Mouse (Mus musculus): ENCODE measurements around the gene Ctf2. TPM values are rescaled to one million over a fixed set of nuclear protein-coding genes. Genes with fewer than 3 reads are reported as not detected.

Gene Ctf2
- not detected for total RNA-seq (2023)

GRCm38 (mm10) chr7:127732066-127732465 lies at the start of gene Ctf2:
Gene Ctf2 (minus strand): TSS chr7:127732166.

DNA sequence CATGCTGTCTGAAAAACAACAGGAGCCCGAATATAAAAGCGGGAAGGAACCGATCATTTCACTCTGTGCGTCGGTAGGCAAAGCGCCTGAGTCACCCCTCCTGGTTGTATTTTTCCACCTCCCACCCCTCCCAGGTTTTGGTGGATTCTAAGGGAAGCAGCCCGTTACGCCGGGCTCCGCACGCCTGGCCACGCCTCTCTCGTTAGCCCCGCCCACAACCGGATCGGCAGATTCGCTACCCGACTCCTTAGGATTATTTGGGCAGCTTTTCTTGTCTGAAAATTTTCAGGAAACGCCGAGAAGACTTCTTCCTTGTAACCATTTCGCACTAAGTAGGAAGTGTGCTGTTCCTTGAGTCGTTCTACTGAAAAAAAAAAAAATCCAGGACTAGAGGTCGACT lies 44.5 kb upstream of the Ctf2 start, which contains the start of gene Setd1a:
Gene Setd1a, plus strand, starts transcription at position 245 of the 400 bp plus-strand sequence.

GRCm38 (mm10) chr7:127769651-127770038 lies 37.7 kb upstream of the Ctf2 start, which contains the start of gene Orai3:
Gene Orai3 (plus strand): TSS chr7:127769815.

DNA sequence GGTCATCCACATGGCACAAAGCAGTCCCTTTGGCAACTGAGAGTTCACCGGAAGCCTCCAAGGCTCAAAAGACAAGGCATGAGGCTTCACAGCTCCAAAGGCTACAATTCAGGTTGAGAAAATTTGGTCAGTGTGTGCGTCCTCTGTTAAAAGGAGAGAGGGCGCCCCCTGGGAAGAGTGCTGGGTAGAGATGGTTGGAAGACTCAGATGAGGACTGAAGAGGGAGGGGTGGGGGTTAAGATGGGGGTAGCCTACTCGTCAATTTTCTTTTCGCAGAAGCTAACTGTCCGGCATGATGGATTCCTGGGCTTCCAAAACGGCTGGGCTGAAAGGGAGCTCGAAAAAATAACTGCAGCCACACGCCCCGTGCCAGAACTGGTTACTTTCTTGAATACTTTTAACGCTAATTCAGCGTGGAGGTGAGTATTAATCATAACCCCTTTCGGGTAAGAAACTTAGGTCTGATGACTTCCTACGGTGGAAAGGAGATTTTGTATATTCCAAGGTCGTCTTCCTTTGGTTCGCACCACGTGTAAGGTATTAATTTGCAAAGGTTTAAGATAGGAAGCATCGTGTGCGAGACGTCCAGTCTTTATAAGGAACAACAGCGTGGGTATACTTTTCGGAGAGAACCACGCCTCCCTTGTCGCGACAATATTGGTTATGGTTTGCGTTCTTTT lies 12.5 kb upstream of the Ctf2 start, which contains the start of gene Fbxl19:
Gene Fbxl19, plus strand, starts transcription at position 178 of the 680 bp plus-strand sequence.

GRCm38 (mm10) chr7:127712461-127713385 lies 19.2 kb downstream of the Ctf2 start, which contains the start of gene Ctf1:
Gene Ctf1 (plus strand): TSS chr7:127712736.

GRCm38 (mm10) chr7:127708207-127709078 lies 23.5 kb downstream of the Ctf2 start, which contains the start of gene Bcl7c:
Gene Bcl7c (minus strand): TSS chr7:127708933.

Other genes with a start within 250 kb of the Ctf2 start
- gene Srcap, start 220.2 kb downstream of the Ctf2 start, total RNA-seq (2023) = 100 to 1,000 TPM; 208 to 213 TPM
- gene Gm42715, start 212.6 kb downstream of the Ctf2 start, total RNA-seq (2023) = 10 to 100 TPM; 44.1 to 48.8 TPM
- gene Tmem265, start 170.8 kb downstream of the Ctf2 start, total RNA-seq (2023) = 1 to 10 TPM in 1 of 2 experiments, not detected in 1; 6.6 TPM
- 100 to 1,000 TPM; 143 to 159 TPM for gene Phkg2, start 158.8 kb downstream of the Ctf2 start, total RNA-seq (2023)
- gene Ccdc189, start 143.6 kb downstream of the Ctf2 start, total RNA-seq (2023) = 1 to 10 TPM; 1.0 to 1.3 TPM
- 100 to 1,000 TPM; 152 to 153 TPM for gene Rnf40, start 143.4 kb downstream of the Ctf2 start, total RNA-seq (2023)
- 1 to 10 TPM; 4.0 to 5.6 TPM for gene Zfp629, start 116.4 kb downstream of the Ctf2 start, total RNA-seq (2023)
- gene Bcl7c, start 23.2 kb downstream of the Ctf2 start, total RNA-seq (2023) = 10 to 100 TPM; 57.9 to 70.7 TPM
- gene Ctf1, start 19.4 kb downstream of the Ctf2 start, total RNA-seq (2023) = not detected
- 10 to 100 TPM; 14.3 to 15.7 TPM for gene Fbxl19, start 12.4 kb upstream of the Ctf2 start, total RNA-seq (2023)
- gene Orai3, start 37.6 kb upstream of the Ctf2 start, total RNA-seq (2023) = 10 to 100 TPM; 38.3 to 40.4 TPM
- gene Setd1a, start 44.5 kb upstream of the Ctf2 start, total RNA-seq (2023) = 10 to 100 TPM; 71.9 to 94.6 TPM
- under 1 TPM in 1 of 2 experiments, not detected in 1; 0.53 TPM for gene Gm49388, start 53.4 kb upstream of the Ctf2 start, total RNA-seq (2023)
- gene Hsd3b7, start 68.4 kb upstream of the Ctf2 start, total RNA-seq (2023) = 1 to 10 TPM; 4.1 to 6.1 TPM
- gene Stx4a, start 92.1 kb upstream of the Ctf2 start, total RNA-seq (2023) = 100 to 1,000 TPM; 143 to 167 TPM
- not detected for gene Stx1b, start 92.4 kb upstream of the Ctf2 start, total RNA-seq (2023)
- 100 to 1,000 TPM; 104 to 108 TPM for gene Zfp646, start 144.1 kb upstream of the Ctf2 start, total RNA-seq (2023)
- gene Zfp668, start 144.7 kb upstream of the Ctf2 start, total RNA-seq (2023) = 10 to 100 TPM; 15.3 to 20.7 TPM
- gene Prss53, start 158.8 kb upstream of the Ctf2 start, total RNA-seq (2023) = under 1 TPM in 1 of 2 experiments, not detected in 1; 0.49 TPM
- gene Gm21974, start 163.3 kb upstream of the Ctf2 start, total RNA-seq (2023) = under 1 TPM in 1 of 2 experiments, not detected in 1; 0.83 TPM
- gene Vkorc1, start 163.5 kb upstream of the Ctf2 start, total RNA-seq (2023) = 10 to 100 TPM; 13.7 to 19.4 TPM
- gene Bckdk, start 171.9 kb upstream of the Ctf2 start, total RNA-seq (2023) = 10 to 100 TPM; 29.3 to 35.7 TPM
- gene Kat8, start 180.3 kb upstream of the Ctf2 start, total RNA-seq (2023) = 10 to 100 TPM; 51.0 to 58.3 TPM
- not detected for gene Prss8, start 197.9 kb upstream of the Ctf2 start, total RNA-seq (2023)
- 1 to 10 TPM; 1.7 to 3.1 TPM for gene Prss36, start 214.6 kb upstream of the Ctf2 start, total RNA-seq (2023)
- 100 to 1,000 TPM; 721 to 839 TPM for gene Fus, start 235.3 kb upstream of the Ctf2 start, total RNA-seq (2023)